Mouse (Mus musculus) liver, embryonic 13.5 days (tissue): ENCODE results near the gene Mmp24. TPM values are rescaled to one million over a fixed set of nuclear protein-coding genes. Genes with fewer than 3 reads are reported as not detected.

ENCODE experiments used
- ATAC-seq: fragments of 200-750 bp; cut with Nextera tagmentation; 2 replicates; pipeline ENCODE4 v1.8.0; 2017; ENCODE audit warnings: low read depth, mild to moderate bottlenecking, moderate number of reproducible peaks, moderate library complexity
- DNase-seq: peaks from one replicate; pipeline ENCODE4 v3.0.0; 2022
- H3K27ac ChIP-seq: fragments of 300-500 bp; sonication (generic); 2 replicates; pipeline ENCODE4 v1.5.1; 2015; ENCODE audit warnings: moderate library complexity, mild to moderate bottlenecking, inconsistent platforms
- H3K27me3 ChIP-seq: fragments of 300-500 bp; sonication (generic); 2 replicates; pipeline ENCODE4 v1.6.1; 2015; ENCODE audit warnings: mild to moderate bottlenecking, inconsistent platforms
- H3K36me3 ChIP-seq: fragments of 300-500 bp; sonication (generic); 2 replicates; pipeline ENCODE4 v1.6.1; 2015; ENCODE audit warnings: mild to moderate bottlenecking, inconsistent platforms
- H3K4me1 ChIP-seq: fragments of 300-500 bp; sonication (generic); replicated peaks from 2 replicates; pipeline ENCODE4 v1.6.1; 2015; ENCODE audit warnings: inconsistent platforms
- H3K4me2 ChIP-seq: fragments of 300-500 bp; sonication (generic); 2 replicates; pipeline ENCODE4 v1.6.1; 2015; ENCODE audit warnings: inconsistent platforms, mild to moderate bottlenecking, moderate library complexity
- H3K4me3 ChIP-seq: fragments of 300-500 bp; sonication (generic); replicated peaks from 2 replicates; pipeline ENCODE4 v1.5.1; 2015; ENCODE audit warnings: mild to moderate bottlenecking, inconsistent platforms
- H3K9ac ChIP-seq: fragments of 300-500 bp; sonication (generic); 2 replicates; pipeline ENCODE4 v1.6.1; 2015; ENCODE audit warnings: mild to moderate bottlenecking, inconsistent platforms
- H3K9me3 ChIP-seq: fragments of 300-500 bp; sonication (generic); replicated peaks from 2 replicates; pipeline ENCODE4 v1.6.1; 2016; ENCODE audit warnings: inconsistent platforms
- WGBS: fragments of 180-500 bp; shearing (Covaris S2); methylation state at CpG from one replicate; pipeline ENCODE4 v1.1.7; 2015; ENCODE audit not compliant: insufficient replicate concordance; 5-methylcytosine and 5-hydroxymethylcytosine counted together
- polyA plus RNA-seq: library from polyadenylated mRNA; unstranded; fragments of >200 nt; fragmentation: Nextera tagmentation; extraction: Ambion mirVana; gene quantifications from 2 replicates; pipeline ENCODE4 v1.2.1, GENCODE M21; 2015

Gene Mmp24
- polyA plus RNA-seq, 1 experiment from 2014 or later: not detected

GRCm38 (mm10) chr2:155743351-155743750, 31.8 kb upstream of the Mmp24 start:
- WGBS: 41% methylated on average over 9 of the region's 9 CpGs
- H3K9me3 ChIP-seq: no peaks in the 10 kb centered on the region
- no peak overlapping the region for H3K4me2 ChIP-seq
- no peaks in the 10 kb centered on the region for H3K36me3 ChIP-seq
- H3K9ac ChIP-seq: no peak overlapping the region
- DNase-seq: no peak
- H3K27ac ChIP-seq: no peak overlapping the region
- no peak for ATAC-seq
- H3K4me1 ChIP-seq: peaks cover 16% of the 10 kb centered on the region
- H3K4me3 ChIP-seq: no peak overlapping the region
- peaks cover 24% of the 10 kb centered on the region for H3K27me3 ChIP-seq

- H3K4me1 ChIP-seq: peaks cover 16% of the 10 kb centered on the region
- H3K36me3 ChIP-seq: no peaks in the 10 kb centered on the region
- ATAC-seq (no peak), DNase-seq (no peak)
- H3K9me3 ChIP-seq: no peaks in the 10 kb centered on the region
- no peak overlapping the region for H3K27ac ChIP-seq
- H3K9ac ChIP-seq: no peak overlapping the region
- no peak overlapping the region for H3K4me3 ChIP-seq
- peaks cover 29% of the 10 kb centered on the region for H3K27me3 ChIP-seq
- no peak overlapping the region for H3K4me2 ChIP-seq
- WGBS: 40% methylated on average over 3 of the region's 3 CpGs
Measured at GRCm38 (mm10) chr2:155745487-155745886, 29.7 kb upstream of the Mmp24 start.

- no peaks in the 10 kb centered on the region for H3K36me3 ChIP-seq
- ATAC-seq: no peak
- peaks cover 51% of the 10 kb centered on the region for H3K27me3 ChIP-seq
- H3K4me1 ChIP-seq: peaks cover 6% of the 10 kb centered on the region; the same call in 1 of the 2 replicates
- H3K27ac ChIP-seq: no peak overlapping the region
- no peak overlapping the region for H3K4me3 ChIP-seq
- DNase-seq: no peak
- H3K9ac ChIP-seq: no peak overlapping the region
- H3K4me2 ChIP-seq: no peak overlapping the region
- no peaks in the 10 kb centered on the region for H3K9me3 ChIP-seq
- WGBS: 75% methylated on average over 4 of the region's 4 CpGs
Measured at GRCm38 (mm10) chr2:155749394-155749793, 25.7 kb upstream of the Mmp24 start.

GRCm38 (mm10) chr2:155751014-155751786, 23.9 kb upstream of the Mmp24 start, which contains the start of gene Procr:
Procr (plus strand) TSS chr2:155751117.
- Histone ChIP-seq H3K36me3 (no peaks in the 10 kb centered on the region), H3K27ac (no peak within 1 kb of the TSS), H3K27me3 (peaks cover 41% of the 10 kb centered on the region), H3K9me3 (no peaks in the 10 kb centered on the region), H3K4me1 (peaks cover 6% of the 10 kb centered on the region; the same call in 1 of the 2 replicates), H3K4me3 (peak within 1 kb of the TSS; percentile 35), H3K9ac (no peak within 1 kb of the TSS), H3K4me2 (peak within 1 kb of the TSS; percentile 57)
- DNase-seq (no peak), ATAC-seq (no peak)
- WGBS: 1% methylated on average over 25 of the region's 25 CpGs

- Histone ChIP-seq H3K27me3 (peaks cover 39% of the 10 kb centered on the region), H3K9ac (no peak overlapping the region), H3K4me1 (peaks cover 6% of the 10 kb centered on the region; the same call in 1 of the 2 replicates), H3K4me2 (no peak overlapping the region), H3K4me3 (no peak overlapping the region), H3K36me3 (no peaks in the 10 kb centered on the region), H3K27ac (no peak overlapping the region), H3K9me3 (no peaks in the 10 kb centered on the region)
- DNase-seq: peak; percentile 37
- ATAC-seq: no peak
- WGBS: 0% methylated on average over 1 of the region's 1 CpGs
Measured at GRCm38 (mm10) chr2:155755746-155756145, 19.4 kb upstream of the Mmp24 start.

- Histone ChIP-seq H3K4me2 (no peak overlapping the region), H3K4me1 (no peaks in the 10 kb centered on the region), H3K9ac (no peak overlapping the region), H3K27ac (no peak overlapping the region), H3K27me3 (peaks cover 31% of the 10 kb centered on the region), H3K4me3 (no peak overlapping the region), H3K36me3 (no peaks in the 10 kb centered on the region), H3K9me3 (no peaks in the 10 kb centered on the region)
- no peak for ATAC-seq
- DNase-seq: no peak
- WGBS: 52% methylated on average over 14 of the region's 14 CpGs
Measured at GRCm38 (mm10) chr2:155756855-155757566, 18.1 kb upstream of the Mmp24 start.

- DNase-seq (peak; percentile 52), ATAC-seq (no peak)
- Histone ChIP-seq H3K9me3 (no peaks in the 10 kb centered on the region), H3K27ac (no peak overlapping the region), H3K27me3 (peaks cover 19% of the 10 kb centered on the region), H3K9ac (no peak overlapping the region), H3K4me1 (no peaks in the 10 kb centered on the region), H3K36me3 (no peaks in the 10 kb centered on the region), H3K4me3 (no peak overlapping the region), H3K4me2 (no peak overlapping the region)
- WGBS: 47% methylated on average over 13 of the region's 13 CpGs
Measured at GRCm38 (mm10) chr2:155764679-155765418, 10.3 kb upstream of the Mmp24 start.

GRCm38 (mm10) chr2:155773664-155774063, 1.5 kb upstream of the Mmp24 start:
- no peak overlapping the region for H3K4me2 ChIP-seq
- H3K36me3 ChIP-seq: no peaks in the 10 kb centered on the region
- no peak overlapping the region for H3K4me3 ChIP-seq
- H3K4me1 ChIP-seq: peaks cover 8% of the 10 kb centered on the region; the same call in 1 of the 2 replicates
- WGBS: 44% methylated on average over 4 of the region's 4 CpGs
- no peak for ATAC-seq
- H3K27ac ChIP-seq: no peak overlapping the region
- H3K9ac ChIP-seq: no peak overlapping the region
- peaks cover 81% of the 10 kb centered on the region for H3K27me3 ChIP-seq
- no peak for DNase-seq
- no peaks in the 10 kb centered on the region for H3K9me3 ChIP-seq

- no peak overlapping the region for H3K9ac ChIP-seq
- H3K9me3 ChIP-seq: no peaks in the 10 kb centered on the region
- H3K4me2 ChIP-seq: peak overlapping the region; percentile 76; the same call in 1 of the 2 replicates
- H3K4me3 ChIP-seq: no peak overlapping the region
- no peak for ATAC-seq
- peaks cover 8% of the 10 kb centered on the region; the same call in 1 of the 2 replicates for H3K4me1 ChIP-seq
- 45% methylated on average over 11 of the region's 11 CpGs for WGBS
- no peak overlapping the region for H3K27ac ChIP-seq
- peaks cover 74% of the 10 kb centered on the region for H3K27me3 ChIP-seq
- H3K36me3 ChIP-seq: no peaks in the 10 kb centered on the region
- DNase-seq: no peak
Measured at GRCm38 (mm10) chr2:155774261-155774926, 748 bp upstream of the Mmp24 start.

GRCm38 (mm10) chr2:155775685-155776263, 632 bp downstream of the Mmp24 start:
- 3% methylated on average over 42 of the region's 44 CpGs for WGBS
- Histone ChIP-seq H3K36me3 (no peaks in the 10 kb centered on the region), H3K4me3 (peak overlapping the region; percentile 59), H3K4me1 (peaks cover 8% of the 10 kb centered on the region; the same call in 1 of the 2 replicates), H3K27me3 (peaks cover 71% of the 10 kb centered on the region), H3K9me3 (no peaks in the 10 kb centered on the region), H3K9ac (no peak overlapping the region), H3K27ac (no peak overlapping the region), H3K4me2 (peak overlapping the region; percentile 76)
- DNase-seq (peak; percentile 35), ATAC-seq (peak; percentile 31; the same call in 1 of the 2 replicates)
